Mouse (Mus musculus) c-Kit-positive CD71-positive TER-119-positive erythroid progenitor cells, embryonic 14.5 days (primary cell): Measurements from ENCODE around the gene Ntsr1.
A peak's percentile ranks its signal among the peaks of the same experiment; 100 is the strongest.

Experiments
- DNase-seq: peaks from one replicate; pipeline ENCODE4 v3.0.0-alpha.2; 2013; ENCODE audit warnings: low spot score

Ntsr1 gene

DNA sequence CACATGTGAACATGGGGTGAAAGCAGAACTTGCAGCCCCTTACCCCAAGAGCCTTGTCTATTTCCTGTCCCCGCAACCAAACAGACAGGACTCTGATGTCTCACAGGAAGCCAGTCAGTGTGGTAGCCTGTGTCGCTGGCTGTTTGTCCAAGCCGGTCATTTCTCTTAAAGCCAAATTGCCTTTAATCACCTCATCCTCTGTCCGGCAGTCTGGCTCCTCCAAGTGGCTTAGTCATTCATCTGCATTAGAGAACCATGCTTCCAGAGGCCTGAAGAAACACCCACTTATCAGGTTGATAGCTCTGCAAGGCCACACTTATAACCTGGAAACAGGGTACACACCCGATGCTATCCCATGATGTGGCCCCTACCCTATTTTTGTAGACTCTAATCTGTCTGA is 62.4 kb downstream of the Ntsr1 start:
- no peak for DNase-seq

- no peak for DNase-seq
These were observed 63.5 kb downstream of the Ntsr1 start for GRCm38 (mm10) chr2:180563296-180563695.

- no peak for DNase-seq
These were observed 64.1 kb downstream of the Ntsr1 start for GRCm38 (mm10) chr2:180563841-180564240.

- peak; percentile 69 for DNase-seq
These were observed 66.6 kb downstream of the Ntsr1 start for GRCm38 (mm10) chr2:180566240-180566913.

- DNase-seq = no peak
These were observed 69.4 kb downstream of the Ntsr1 start for GRCm38 (mm10) chr2:180569028-180569643.

DNA sequence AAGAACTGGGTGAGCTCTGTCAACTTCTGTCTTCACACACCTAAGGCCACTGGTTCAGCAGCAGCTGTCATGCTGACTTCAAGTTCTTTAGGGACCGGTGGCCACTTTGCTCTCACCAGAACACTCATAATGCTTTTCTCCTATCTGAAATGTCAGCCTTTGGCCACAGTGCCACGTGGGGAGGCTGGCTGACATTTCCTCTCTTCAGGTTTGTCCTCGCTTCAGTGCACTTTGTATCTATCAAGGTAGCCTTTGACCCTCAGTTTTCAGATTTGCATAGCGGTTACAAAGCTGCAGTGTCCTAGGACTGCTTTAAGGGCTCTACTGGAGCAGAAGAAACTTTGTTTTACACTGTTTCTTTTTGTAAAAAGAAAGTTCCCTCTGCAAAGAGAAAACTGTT is 76.7 kb downstream of the Ntsr1 start:
- DNase-seq = no peak

DNA sequence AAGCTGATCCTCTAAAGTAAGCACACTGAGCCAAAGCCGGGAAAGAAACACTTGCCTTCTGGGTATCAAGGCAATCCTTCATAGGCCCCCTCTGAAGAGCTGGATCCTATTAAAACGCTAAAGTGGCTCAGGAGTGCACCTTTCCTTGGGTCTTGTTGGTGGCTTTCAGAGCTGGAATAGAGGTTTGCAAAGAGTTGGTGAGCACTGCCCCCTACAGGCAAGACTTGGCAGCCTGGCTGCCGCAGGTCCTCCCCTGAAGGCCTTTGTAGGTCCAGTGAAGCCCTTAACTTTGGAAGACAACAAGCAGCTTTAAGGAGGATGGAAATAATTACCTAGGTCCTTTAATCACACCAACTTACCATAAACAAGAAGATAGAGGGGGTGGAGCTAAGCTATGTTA is 78.9 kb downstream of the Ntsr1 start:
- peak; percentile 53 for DNase-seq

- DNase-seq = no peak
These were observed 81.2 kb downstream of the Ntsr1 start, which contains the start of gene Mrgbp for GRCm38 (mm10) chr2:180581002-180581401. Gene Mrgbp (plus strand): TSS chr2:180581304.

GRCm38 (mm10) chr2:180582481-180583153 is 82.8 kb downstream of the Ntsr1 start:
- DNase-seq = peak; percentile 94

- DNase-seq = no peak
These were observed 83.4 kb downstream of the Ntsr1 start for GRCm38 (mm10) chr2:180583154-180583507.

DNA sequence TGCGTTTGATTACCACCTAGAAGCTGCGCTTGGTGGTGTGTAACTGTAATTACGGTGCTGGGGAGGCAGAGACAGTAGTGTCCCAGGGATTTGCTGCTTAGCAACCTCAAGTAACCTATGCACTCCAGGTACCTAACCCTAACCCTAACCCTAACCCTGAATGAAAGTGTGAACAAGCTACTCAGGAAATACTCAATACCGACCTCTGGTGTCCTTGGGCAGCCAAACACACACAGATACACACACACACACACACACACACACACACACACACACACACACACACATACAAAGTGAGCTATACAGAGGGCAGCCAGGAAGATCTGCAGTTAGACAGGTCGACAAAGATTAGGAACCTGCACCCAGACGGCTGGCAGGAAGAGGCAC is 89.0 kb downstream of the Ntsr1 start:
- DNase-seq = no peak

GRCm38 (mm10) chr2:180589123-180589831 is 89.5 kb downstream of the Ntsr1 start, which contains the start of gene Ogfr:
Gene Ogfr (plus strand): TSS chr2:180589245.
- peak; percentile 64 for DNase-seq
